Mouse (Mus musculus) thymus, adult 2 months (tissue): ENCODE results near the gene Gm11733.

Experiments
- CTCF ChIP-seq: fragments of 200-500 bp; IDR thresholded peaks from 2 replicates; pipeline ENCODE4 v1.5.1; 2012; ENCODE audit warnings: mild to moderate bottlenecking, control low read depth, low read length, moderate library complexity, borderline replicate concordance; ENCODE audit not compliant: control insufficient read depth, poor library complexity, insufficient read depth; ENCODE audit errors: extremely low read depth
- POLR2A ChIP-seq: fragments of 200-500 bp; IDR thresholded peaks from 2 replicates; pipeline ENCODE4 v1.6.1; 2012; ENCODE audit warnings: mild to moderate bottlenecking, low read length, control low read depth, moderate library complexity; ENCODE audit not compliant: control insufficient read depth, poor library complexity, insufficient read depth; ENCODE audit errors: extremely low read depth

- TF ChIP-seq POLR2A (no peak), CTCF (no peak)
Measured at GRCm38 (mm10) chr11:117525606-117526349, 41.6 kb downstream of the Gm11733 start.
